Mouse (Mus musculus): ENCODE results near the gene Gtf2i.
"Not testable (repeated sequence)": the region's sequence is repeated elsewhere in the genome, so short reads cannot be mapped to it uniquely, and the experiment has no call there.

Gene Gtf2i

GRCm38 (mm10) chr5:134314688-134315622 lies at the start of gene Gtf2i:
TSS of gene Gtf2i (minus strand) at chr5:134314760.
- DNase-seq (ENCODE audit: low read depth, low spot score): peak; percentile 97

GRCm38 (mm10) chr5:134359101-134359500 lies 44.5 kb upstream of the Gtf2i start:
- no peak for DNase-seq (ENCODE audit: low read depth, low spot score)

GRCm38 (mm10) chr5:134355372-134355771 lies 40.8 kb upstream of the Gtf2i start:
- DNase-seq (ENCODE audit: low read depth, low spot score): not testable (repeated sequence)

GRCm38 (mm10) chr5:134353117-134353516 lies 38.6 kb upstream of the Gtf2i start:
- DNase-seq (ENCODE audit: low read depth, low spot score): no peak

GRCm38 (mm10) chr5:134352527-134353001 lies 38.0 kb upstream of the Gtf2i start:
- no peak for DNase-seq (ENCODE audit: low read depth, low spot score)

GRCm38 (mm10) chr5:134350660-134351059 lies 36.1 kb upstream of the Gtf2i start:
- DNase-seq (ENCODE audit: low read depth, low spot score): no peak

GRCm38 (mm10) chr5:134347066-134347465 lies 32.5 kb upstream of the Gtf2i start:
- no peak for DNase-seq (ENCODE audit: low read depth, low spot score)

- DNase-seq (ENCODE audit: low read depth, low spot score): no peak
Observed at GRCm38 (mm10) chr5:134345449-134345848, 30.9 kb upstream of the Gtf2i start.

GRCm38 (mm10) chr5:134344076-134344475 lies 29.5 kb upstream of the Gtf2i start:
- no peak for DNase-seq (ENCODE audit: low read depth, low spot score)

- DNase-seq (ENCODE audit: low read depth, low spot score): not testable (repeated sequence)
Observed at GRCm38 (mm10) chr5:134343530-134343929, 29.0 kb upstream of the Gtf2i start.

GRCm38 (mm10) chr5:134342503-134343205 lies 28.1 kb upstream of the Gtf2i start:
- no peak for DNase-seq (ENCODE audit: low read depth, low spot score)

GRCm38 (mm10) chr5:134341721-134342120 lies 27.2 kb upstream of the Gtf2i start:
- DNase-seq (ENCODE audit: low read depth, low spot score): no peak

GRCm38 (mm10) chr5:134341321-134341720 lies 26.8 kb upstream of the Gtf2i start:
- no peak for DNase-seq (ENCODE audit: low read depth, low spot score)

- no peak for DNase-seq (ENCODE audit: low read depth, low spot score)
Observed at GRCm38 (mm10) chr5:134340101-134340522, 25.6 kb upstream of the Gtf2i start.

- DNase-seq (ENCODE audit: low read depth, low spot score): not testable (repeated sequence)
Observed at GRCm38 (mm10) chr5:134337012-134337411, 22.5 kb upstream of the Gtf2i start.

GRCm38 (mm10) chr5:134332743-134333142 lies 18.2 kb upstream of the Gtf2i start:
- no peak for DNase-seq (ENCODE audit: low read depth, low spot score)

GRCm38 (mm10) chr5:134330082-134330481 lies 15.5 kb upstream of the Gtf2i start:
- DNase-seq (ENCODE audit: low read depth, low spot score): no peak

GRCm38 (mm10) chr5:134329311-134329710 lies 14.8 kb upstream of the Gtf2i start:
- no peak for DNase-seq (ENCODE audit: low read depth, low spot score)

- no peak for DNase-seq (ENCODE audit: low read depth, low spot score)
Observed at GRCm38 (mm10) chr5:134328482-134329001, 14.0 kb upstream of the Gtf2i start.

GRCm38 (mm10) chr5:134325856-134326566 lies 11.5 kb upstream of the Gtf2i start:
- DNase-seq (ENCODE audit: low read depth, low spot score): no peak

GRCm38 (mm10) chr5:134323869-134324268 lies 9.3 kb upstream of the Gtf2i start:
- no peak for DNase-seq (ENCODE audit: low read depth, low spot score)

- no peak for DNase-seq (ENCODE audit: low read depth, low spot score)
Observed at GRCm38 (mm10) chr5:134323311-134323710, 8.8 kb upstream of the Gtf2i start.

Data from brain, embryonic 18.5 days (tissue).